Mouse (Mus musculus): ENCODE measurements at regions not wholly inside any gene's neighbourhood (a gene's known extent, or its start where the extent isn't known, plus 50 kb on each side); places are given as distances from the start of the nearest gene placed in this dataset.

DNA sequence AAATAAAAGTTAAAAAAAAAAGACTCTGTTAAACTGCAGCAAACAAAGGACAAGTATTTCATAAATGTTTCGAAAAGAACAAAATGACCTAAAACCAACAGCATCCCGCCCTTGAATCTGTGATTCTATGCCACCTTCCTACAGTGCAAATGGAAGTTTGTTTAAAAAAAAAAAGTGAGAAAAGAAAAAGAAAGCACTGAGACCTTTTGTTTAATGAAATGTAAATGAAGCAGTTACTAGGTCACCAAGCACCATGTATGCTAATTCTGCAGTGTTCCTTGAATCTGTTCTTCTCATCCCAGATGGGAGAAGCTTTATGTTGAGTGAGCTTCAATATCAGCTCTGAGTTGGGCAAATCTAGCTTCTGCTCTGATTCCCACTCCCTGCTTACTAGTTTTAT lies 64.8 kb downstream of the Dnajb9 start:
- DNase-seq: no peak

DNA sequence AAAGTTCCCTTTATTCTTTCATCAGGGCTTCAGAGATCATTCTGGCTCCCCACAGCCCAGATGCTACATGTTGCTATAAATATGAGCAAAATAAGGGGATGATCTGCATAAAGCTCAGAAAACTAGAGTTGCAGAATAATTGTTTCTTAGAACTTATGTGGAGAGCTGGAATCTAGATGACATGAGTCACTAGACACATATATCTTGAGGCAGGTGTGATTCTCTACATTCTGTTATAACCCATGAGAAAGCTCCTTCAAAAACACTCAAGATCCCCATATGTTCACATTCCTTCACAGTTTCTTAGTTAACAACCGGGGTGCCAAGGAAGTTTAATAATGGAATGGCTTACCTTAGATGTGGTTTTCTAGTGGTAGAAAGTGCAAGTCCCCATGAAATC lies 71.1 kb downstream of the Dnajb9 start:
- no peak for DNase-seq

DNA sequence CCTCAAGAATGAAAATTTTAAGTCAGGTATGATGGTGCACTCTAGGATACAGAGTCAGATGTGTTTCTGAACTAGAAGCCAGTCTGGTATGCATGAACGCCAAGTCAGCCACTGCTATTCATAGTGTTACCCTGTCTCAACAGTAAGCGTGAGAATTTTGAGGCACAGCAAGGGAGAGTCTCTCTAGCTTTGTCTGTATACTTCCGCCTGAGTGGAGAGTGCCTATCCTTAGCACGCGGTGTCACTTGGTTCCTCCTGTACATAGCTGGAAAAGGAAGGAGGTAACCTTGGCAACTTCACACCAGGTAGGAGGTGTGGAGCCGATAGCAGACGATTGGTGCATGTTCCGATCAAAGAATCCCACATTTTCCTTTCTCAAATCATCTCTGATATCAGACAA lies 81.3 kb downstream of the Dnajb9 start:
- DNase-seq: no peak

- no peak for DNase-seq
Measured at GRCm38 (mm10) chr12:44105085-44105484, 105.0 kb downstream of the Dnajb9 start.

DNA sequence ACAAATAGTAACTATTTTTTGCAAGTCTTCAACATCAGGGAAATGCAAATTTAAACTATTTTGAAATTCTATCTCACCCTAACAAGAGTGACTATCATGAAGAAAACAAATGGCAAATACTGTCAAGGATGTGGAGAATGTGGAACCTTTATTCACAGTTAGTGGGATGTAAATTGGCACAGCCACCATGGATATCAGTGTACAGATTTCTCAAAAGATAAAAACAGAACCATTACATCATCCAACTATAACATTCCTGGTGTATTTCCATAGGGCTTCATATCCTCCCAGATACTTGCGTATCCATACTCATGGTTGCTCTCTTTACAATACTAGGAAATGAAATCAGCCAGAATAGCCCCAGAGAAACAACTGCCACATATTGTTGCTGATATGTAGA lies 110.9 kb downstream of the Dnajb9 start:
- DNase-seq: no peak

GRCm38 (mm10) chr12:44071766-44072165 lies 138.4 kb downstream of the Dnajb9 start:
- no peak for DNase-seq

DNA sequence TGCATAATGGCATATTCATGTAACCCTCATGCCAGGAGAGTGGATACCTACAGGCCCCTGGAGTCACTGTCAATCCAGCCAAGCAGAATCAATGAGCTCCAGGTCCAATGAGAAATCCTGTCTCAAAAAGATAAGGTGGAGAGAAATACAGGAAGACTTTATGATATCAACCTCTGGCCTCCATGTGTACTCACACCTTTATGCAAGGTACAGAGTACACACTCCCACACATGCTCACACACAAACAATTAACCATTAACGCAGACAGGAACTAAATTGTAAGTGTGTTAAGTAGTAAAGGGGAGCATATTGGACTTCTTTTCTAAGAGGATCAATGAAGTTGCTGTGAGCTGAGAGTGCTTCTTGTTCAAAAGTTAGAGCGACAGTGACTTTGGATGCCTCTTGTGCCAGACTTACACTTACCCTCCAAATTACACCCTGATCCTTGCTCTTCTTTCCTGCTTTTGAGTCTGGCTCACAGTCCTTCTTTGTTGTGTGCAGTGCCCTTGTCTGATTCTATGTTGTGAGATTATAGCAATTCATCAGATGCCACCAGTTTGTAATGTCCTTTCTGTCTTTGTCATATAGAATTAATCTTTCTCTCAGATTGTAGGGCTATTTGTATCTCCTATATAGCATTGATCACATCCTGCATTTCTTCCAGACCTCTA lies 153.5 kb downstream of the Dnajb9 start:
- DNase-seq: no peak

DNA sequence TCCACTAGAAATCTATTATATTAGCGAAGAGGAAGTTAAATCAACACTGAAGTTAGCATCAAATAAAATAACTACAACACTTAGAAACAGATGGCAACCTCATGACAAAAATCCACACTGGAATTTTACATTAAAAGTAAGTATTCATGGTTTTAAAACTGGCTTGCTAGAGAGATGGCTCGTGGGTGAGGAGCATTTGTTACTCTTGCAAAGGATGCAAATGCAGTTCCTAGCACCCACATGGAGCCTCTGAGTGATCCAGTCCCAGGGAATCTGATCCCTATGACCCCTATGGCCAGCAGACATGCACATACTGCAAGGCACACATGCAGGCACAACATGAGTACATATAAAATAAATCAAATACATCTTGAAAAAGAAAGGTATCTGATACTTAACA lies 164.3 kb downstream of the Dnajb9 start:
- DNase-seq: no peak

DNA sequence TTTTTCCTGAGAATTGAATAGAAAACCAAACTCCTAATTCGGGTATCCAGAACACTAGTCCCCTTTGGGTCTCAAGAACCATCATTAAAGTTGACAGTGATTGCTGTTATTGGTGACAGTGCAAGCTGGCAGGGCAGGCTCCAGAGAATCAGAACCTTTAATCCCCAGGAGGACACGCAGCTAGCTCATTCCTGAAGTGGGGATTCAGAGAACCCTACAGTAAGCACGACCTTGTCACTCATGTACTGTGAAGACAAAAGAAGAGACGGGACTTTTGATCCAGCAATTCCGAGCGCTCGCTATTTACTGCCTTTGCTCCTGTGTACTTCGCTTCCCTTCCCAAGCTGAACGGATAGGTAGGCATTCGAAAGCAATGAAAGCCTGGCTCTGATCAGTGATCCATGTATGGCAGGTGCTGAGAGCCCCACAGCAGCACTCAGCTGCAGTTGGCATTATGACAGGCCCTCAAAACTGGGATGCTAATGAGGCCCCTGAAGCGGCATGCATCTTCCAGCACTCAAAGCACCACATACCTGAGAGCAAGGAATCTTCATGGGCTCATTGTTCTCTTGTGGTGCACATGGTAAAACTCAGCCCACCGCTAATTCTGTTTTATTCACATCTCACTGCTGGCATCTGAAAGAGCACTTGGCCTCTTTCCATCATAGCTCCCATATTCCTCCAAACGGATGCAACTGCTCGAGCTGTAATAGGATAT lies 165.6 kb downstream of the Dnajb9 start:
- no peak for DNase-seq

GRCm38 (mm10) chr12:44006795-44007194 lies 203.3 kb downstream of the Dnajb9 start:
- DNase-seq: no peak

GRCm38 (mm10) chr12:43983548-43983947 lies 226.6 kb downstream of the Dnajb9 start:
- DNase-seq: no peak

DNA sequence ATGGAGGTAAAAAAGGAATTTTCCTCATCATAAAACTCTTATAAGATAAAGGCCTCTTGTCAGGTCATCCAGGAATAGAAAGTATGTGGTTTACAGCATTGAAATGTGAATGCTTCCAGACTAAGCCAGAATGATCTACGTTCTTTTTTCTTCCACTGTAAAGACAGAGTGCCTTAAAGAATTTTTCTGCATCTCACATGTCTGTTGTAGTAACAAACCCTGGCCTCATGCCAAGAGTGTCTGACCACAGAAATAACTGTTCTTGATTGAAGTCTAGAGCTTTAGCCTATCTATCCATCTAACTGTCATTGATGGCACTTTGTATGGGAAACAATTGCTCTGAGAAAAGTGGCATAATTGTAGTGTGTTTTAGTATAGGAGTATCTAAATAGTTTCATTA lies 246.2 kb downstream of the Dnajb9 start:
- DNase-seq: no peak

DNA sequence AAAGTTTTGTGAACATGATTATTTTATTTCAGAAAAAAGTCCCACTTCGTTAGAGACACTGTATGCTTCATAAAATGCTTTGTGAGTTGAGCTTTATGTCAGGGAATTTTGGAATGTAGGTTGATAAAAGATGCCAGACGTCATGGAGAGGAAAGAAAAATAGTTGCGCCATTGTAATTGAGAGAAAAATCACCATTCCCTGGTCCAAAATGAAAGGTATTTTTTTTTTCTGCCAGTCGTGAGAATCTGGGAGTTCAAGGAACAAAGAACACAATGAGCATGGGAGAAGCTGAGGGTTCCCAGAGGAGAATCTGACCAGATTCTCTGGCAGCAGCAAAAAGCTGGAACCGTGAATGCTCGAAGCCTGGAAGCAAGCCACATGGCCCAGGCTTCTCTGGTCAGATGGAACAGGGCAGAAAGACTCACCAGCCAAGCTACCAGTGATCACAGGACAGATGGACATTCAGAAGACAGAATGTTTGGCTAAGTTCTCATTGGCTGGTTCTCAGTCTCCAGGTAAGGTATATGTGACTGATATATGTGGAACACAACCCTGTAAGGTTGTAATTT lies 247.5 kb downstream of the Dnajb9 start:
- no peak for DNase-seq

- no peak for DNase-seq
Measured at GRCm38 (mm10) chr12:43924228-43924627, 285.9 kb downstream of the Dnajb9 start.

DNA sequence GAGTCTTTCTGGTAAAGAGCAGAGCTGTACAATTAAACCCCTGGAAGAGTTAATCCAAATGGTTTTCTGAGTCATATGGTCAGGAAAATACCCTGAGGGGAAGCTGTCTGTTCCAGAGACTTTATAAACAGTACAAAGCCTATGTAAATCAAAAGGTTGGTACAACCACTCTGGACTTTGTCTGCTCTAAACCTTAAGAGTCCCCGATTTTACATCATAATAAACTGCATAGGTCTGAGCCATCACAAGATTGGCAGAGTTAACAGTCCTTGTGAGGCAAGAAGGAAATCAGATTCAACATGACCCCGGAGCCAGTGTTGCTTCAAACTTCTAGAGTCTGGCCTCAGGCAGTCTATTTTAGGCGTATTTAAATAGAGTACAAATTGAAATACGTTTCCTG lies 289.7 kb downstream of the Dnajb9 start:
- DNase-seq: no peak

DNA sequence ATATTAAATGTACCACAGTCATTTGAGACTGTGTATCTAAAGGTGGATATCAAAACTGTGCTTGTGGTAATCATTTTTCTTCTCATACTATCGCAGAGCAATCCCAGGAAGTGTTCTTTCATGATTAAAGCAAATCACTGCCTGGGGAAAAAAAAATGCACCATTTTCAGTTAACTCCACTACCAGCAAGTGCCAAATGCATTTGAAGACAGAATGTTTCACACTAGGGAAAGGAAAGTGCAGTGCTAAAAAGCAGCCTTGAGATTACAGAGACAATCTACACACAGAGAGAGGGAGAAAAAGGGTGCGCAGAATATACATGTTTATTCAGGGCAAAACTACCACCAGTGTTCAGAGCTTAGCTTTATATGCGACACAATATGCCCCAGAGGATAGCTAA lies 291.0 kb downstream of the Dnajb9 start:
- no peak for DNase-seq

GRCm38 (mm10) chr12:43916779-43917178 lies 293.3 kb downstream of the Dnajb9 start:
- DNase-seq: no peak

DNA sequence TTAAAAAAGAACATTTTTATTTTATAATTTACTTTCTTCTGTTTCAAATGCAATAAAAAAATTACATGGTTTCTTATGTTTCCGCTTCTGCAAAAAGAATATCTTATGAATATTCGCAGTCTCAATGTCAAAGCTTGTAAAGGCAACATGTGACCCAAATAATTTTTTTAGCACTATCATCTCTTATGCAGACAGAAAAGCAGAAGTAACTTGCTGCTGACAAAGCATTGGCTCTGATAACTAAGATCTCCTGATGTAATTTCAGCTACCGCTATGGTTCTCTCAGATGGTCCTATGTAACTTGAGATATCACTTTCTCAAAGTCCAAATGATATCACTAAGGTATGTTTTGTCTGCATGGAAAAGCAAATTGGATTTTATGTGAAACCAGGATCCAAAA lies 310.9 kb downstream of the Dnajb9 start:
- no peak for DNase-seq

DNA sequence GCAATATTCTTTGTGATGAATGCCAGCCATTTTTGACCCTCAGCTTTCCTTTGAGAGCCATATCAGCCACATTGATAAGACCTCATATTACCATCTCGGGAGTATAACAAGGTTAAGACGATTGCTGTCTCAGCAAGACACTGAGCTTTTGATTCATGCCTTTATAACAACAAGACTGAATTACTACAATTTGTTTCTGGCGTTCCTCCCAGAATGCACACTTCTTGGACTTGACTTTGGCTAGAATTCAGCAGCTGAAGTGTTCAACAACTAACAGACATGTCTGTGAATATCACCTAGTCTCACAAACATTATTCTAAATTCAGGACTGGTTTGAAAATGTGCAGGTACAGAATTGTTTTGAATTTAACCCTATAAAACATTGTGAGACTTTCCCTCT lies 324.5 kb downstream of the Dnajb9 start:
- DNase-seq: no peak

GRCm38 (mm10) chr12:43860479-43860878 lies 349.6 kb downstream of the Dnajb9 start:
- DNase-seq: no peak

DNA sequence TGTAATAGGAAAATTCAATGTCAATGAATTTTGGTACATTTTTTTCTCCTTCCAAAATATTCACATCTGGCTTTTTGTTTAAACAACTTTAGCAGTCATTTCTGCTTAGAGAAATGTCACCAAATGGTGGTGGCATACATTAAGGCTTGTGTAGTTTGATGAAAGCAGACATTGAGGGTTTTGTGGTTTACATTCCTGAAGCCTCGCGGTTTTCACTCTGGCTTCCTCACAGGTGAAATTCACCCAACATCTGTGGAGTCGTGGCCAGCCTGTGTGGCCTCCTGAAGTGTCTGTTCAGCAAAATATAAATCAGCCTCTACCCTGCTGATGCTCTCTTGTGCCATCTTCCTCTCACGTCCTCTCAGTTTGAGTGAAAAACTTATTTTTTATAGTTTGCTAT lies 353.8 kb downstream of the Dnajb9 start:
- DNase-seq: no peak

GRCm38 (mm10) chr12:43852246-43852645 lies 357.9 kb downstream of the Dnajb9 start:
- peak; percentile 18 to 62 for DNase-seq

DNA sequence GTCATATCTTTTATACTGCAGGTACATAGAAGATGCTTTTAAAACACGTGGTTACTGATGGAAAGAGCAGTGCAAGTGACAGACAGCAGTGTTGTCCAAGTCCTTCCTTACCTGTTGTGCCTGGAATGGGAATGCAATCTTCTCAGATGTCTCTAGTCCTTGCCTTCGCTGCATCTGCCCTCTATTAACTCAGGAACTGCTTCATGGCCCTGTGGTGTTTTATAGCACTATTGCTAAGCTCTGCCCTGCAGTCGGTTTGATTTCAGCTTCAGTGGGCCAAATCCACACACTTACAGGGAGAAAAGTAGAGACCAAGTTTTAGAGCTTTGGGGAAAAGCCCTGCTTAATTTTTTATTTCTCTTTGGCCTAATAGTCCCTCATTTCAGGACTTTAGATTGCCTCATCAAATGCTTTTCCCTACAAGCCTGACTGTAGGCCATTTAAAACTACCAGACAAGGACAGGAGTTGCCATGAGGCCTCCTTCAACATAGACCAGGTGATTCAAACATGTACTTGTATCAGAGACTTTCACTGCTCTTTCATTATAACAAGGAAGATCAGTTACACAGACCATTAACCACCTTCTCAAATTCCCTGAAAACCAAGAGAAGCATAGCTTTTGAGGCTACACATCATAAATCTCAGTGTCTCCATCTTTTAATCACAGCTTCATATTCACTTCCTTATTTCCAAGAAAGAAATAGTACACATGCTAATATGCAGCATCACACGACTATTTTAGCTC lies 358.7 kb downstream of the Dnajb9 start:
- DNase-seq: no peak
